Mouse (Mus musculus) heart, postnatal 25 days (tissue): ENCODE results near the gene Gpc4. TPM values are rescaled to one million over a fixed set of nuclear protein-coding genes. Genes with fewer than 3 reads are reported as not detected.

Experiments used
- DNase-seq: peaks from one replicate; pipeline ENCODE4 v3.0.0; 2022; ENCODE audit warnings: low spot score
- intact Hi-C: fragments of 180-260 bp; cut with DNase I; formaldehyde crosslinking; loops from one replicate; pipeline ENCODE4 v1.15.1; 2025
- total RNA-seq, 2 experiments: library from RNA; stranded (reverse); gene quantifications; 2 replicates each; pipeline ENCODE4 v1.2.3; 2021

Gene Gpc4
- total RNA-seq, result 10 to 100 TPM; 43.0 to 44.4 TPM

DNA sequence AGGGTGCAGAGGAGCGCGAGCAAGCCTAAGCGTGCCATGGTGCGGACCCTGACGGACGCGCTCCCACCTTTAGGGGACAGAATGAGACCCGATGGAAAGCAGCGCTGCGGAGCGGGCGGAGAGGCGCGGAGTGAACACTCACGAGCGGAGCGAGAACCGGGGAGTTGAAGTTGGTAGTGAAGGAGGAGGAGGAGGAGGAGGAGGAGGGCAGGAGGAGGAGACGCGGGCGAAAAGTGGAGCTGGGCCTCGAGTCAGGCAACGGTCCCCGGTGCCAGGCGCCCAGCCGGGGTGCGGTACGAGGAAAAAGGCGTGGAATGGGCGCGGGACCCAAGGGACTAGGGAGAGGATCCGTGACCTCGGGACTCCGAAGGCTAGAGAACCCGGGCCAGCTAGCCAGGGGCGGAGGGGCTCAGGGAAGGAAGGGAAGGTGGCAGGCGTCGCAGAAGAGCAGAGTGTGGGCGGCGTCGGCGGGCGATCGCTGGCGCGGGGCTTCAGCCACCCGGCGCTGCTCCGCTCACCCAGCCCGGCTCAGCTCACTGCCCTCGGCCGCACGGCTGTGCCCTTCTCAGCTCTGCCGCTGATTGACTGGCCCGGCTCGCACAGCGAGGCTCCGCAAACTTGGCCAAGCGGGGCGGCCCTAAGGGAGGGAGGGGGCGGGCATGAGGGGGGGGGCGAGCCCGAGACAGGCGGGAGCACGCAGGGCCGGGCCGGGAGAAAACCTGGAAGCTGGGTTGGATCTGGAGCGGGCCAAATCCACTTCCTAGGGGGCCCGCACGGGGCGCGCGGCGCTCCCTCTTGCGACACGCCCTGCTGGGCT is at the start of gene Gpc4:
Gene Gpc4, minus strand, starts transcription at position 515 of the 817 bp plus-strand sequence.
- intact Hi-C loops, result loop anchor here (5.0 kb wide), 2 partner anchors 48 to 207 kb away; no protein-coding TSS in a partner anchor
- peak; percentile 54 for DNase-seq

DNA sequence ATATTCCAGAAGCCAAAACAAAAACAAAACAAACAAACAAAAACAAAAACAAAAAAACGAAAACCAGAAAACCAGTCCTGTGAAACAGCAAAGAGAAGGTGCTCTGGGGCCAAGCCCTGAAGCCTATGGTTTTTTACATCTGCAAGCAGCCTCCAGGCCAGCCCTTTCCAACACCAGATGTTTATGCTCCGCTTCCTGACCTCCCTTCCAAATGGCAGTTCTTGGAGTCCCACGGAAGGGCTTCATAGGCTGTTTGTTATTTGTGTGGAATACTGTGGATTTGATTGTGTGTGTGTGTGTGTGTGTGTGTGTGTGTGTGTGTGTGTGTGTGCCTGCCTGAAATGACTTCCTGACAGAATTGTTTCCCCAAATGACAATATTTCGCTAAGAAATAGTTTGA is 47.8 kb upstream of the Gpc4 start:
- intact Hi-C loops, result no loop called here
- no peak for DNase-seq

DNA sequence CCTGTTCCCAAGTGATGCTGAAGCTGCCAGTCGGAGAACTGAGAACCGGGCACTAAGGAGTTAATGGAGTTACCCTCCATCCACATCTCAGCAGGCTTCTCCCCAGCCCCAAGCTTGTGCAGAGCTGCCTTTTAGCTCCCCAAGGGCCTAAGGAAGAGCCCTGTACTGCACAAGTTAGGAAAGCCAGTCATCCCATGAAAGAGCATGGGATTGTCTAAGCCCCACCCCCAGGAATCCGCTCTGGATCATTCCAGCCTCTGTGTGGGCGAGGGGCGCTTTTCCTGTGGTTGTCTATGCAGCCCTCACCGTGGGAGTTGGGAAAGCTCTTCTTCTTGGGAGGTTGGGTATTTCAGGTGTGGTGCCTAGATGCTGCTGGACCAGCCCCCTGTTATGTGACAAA is 34.8 kb upstream of the Gpc4 start:
- DNase-seq, result no peak
- intact Hi-C loops, result no loop called here

DNA sequence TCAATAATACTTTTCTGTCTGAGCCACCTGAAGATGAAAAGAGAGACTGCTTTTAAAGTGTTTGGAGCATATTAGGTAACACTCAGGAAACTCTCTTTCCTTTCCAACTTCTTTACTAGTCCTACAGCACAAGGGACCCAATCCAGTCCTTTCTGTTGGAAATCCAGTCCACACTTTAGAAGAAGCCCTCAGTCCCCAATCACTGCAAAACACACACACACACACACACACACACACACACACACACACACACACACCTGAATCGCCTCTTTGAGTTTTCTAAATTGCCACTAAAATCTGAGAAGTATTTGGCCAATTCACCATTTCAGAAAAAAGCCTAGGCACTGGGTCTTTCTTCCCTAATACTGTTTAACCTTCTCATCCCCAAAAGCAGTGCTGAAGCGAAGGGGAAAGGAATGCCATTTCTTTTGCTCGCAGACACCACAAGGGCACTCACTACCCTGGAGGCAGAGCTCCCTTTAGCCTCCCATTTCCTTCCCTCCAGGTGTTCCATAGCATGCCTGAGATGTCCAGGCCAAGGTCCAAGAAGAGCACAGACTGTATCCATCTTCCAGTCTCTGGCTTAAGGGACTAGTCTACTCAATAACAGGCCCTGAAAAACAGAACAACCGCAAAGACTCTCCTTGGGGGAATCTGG is 28.4 kb upstream of the Gpc4 start:
- DNase-seq, result no peak
- intact Hi-C loops, result no loop called here

DNA sequence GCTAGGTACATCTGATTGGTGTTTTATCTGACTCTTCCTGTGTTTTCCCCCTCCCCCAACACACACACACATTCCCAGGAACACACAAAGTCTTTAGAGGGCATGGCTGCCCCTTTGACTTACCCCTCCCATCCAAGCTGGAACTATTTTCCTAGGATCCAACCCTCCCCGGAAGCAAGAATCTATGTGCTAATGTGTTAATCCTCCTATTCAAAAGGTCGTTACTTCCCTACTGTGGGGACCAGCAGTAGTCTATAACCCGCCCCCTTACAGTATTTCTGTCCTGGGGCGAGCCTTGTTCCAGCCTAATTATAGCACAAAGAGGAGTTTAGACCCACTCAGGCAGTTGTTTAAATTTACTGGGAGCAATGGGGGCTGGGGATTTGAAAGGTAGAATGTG is 24.0 kb upstream of the Gpc4 start:
- intact Hi-C loops, result no loop called here
- DNase-seq, result no peak

DNA sequence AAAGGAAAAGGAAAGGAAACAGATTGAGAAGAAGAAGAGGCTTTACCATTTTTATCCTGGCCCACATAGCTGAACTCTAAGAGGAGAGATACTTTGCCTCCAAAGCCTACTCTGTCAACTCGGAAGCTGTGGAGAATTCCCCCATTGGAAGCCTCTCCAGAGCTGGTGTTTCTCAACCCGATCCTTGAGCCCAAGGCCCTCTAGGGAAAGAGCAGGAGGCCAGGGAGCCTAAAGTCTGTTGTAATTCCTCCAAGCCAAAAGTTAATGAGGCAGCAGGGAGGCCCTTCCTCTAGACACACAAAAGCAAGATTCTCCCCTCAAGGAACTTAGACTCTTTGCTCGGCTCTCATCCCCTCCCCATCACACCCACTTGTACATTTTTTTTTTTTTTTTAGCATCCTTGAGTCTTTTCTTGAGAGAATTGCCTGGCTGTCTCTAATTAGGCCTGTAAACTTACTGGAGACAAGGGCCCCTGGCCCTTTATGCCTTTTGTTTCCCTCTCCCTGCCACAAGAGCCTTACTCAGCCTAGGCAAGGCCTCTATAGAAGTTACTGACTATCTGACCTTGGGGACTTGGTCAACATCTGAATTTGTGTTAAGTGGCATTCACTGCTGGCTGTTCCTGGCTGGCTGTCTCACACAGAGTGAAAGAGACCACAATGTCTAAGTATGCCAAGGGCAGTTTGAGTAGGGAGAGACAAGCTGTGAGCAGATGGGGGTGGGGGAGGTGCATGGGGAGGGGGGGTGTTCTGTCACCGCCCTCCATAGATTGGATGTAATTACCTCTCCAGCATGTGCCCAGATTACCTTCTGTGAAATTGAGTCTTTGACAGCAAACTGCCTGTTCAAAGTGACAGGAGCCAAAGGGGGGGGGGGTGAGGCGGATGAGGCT is 18.7 kb upstream of the Gpc4 start:
- no peak for DNase-seq
- intact Hi-C loops, result no loop called here

DNA sequence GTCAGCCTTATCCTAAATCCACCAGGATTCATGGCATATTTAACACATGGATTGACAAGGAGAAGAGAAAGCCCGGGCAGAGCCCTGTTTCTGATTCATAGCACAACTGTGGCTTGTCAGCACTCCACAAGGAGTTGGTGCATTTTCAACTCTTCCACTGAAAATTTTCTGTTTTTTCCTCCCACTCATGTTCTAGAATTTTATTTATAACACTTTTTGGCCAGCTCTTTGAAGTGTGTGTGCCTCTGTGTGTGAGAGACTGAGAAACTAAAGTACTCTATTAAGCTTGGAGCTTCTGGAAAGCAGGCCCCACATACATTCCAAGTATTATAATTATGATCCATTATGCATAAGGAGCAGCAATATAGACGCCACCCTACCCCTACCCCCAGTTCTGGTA is 16.3 kb upstream of the Gpc4 start:
- no peak for DNase-seq
- intact Hi-C loops, result no loop called here

DNA sequence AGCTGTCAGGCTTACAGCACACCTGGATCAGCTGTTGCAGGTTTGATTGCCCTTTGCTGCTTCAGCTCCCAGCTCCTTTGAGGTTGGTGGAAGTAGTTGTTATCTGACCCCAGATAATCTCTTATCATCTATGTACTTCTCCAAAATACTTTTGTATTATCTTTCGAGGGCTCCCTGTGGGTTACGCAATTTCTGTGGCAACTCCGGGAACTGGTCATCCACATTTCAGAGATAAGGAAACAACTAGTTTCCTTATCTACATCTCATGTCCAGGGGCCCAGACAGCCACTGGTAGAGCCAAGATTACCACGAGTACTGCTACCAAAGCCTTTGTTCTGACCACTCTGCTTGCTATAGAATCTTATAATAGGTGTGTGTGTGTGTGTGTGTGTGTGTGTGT is 12.0 kb upstream of the Gpc4 start:
- intact Hi-C loops, result no loop called here

DNA sequence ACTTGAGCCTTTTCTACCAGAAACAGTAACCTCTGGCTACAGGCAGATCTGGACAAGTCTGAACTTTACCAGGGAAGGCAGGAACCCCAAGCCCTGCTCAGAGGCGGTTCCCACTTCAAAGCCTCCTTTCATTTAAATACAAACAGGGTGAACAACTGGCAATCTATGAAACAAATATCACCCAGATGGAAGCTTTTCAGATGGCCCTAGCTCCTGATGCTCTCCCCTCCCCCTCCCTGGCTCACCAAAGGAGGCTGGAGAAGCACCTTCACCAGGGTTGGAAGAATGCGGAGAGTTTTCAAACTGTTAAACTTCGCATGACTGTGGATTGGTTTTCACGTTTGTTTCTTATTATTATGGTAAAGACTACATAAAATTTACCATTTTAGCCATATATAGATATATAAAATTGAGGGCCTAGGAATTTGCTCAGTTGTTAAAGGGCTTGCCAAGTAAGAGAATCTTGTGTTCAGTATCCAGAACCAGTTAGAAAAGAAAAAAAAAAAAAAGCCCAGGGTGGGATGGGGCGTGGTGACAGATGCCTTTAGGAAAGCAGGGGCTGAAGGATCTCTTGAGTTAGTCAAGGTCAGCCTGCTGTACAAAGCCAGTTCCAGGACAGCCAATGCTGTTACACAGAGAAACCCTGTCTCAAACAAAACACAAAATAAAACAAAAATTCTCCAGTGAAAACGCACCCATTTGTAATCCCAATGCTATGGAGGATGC is 2.6 kb upstream of the Gpc4 start:
- intact Hi-C loops, result no loop called here
- no peak for DNase-seq

More for the DNA sequence above, 12.0 kb upstream of the Gpc4 start:
- no peak for DNase-seq

DNA sequence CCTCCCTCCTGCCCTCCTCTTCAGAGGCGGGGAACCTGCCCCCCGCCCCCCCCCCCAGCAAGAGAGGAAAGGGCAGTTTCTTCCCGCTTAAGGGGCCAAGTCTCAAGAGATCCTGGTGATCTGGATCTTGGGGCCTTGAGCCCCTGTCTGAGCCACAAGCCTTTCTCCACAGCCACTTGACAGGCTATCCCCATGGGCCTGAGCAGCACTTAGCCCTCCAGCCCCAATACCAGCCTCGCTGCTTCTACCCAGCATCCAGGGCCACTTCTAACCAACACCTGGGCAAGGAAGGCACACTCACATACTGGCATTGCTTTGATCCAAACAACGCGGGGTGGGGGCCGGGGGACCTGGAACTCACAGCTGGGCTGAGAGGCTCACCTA is 495 bp upstream of the Gpc4 start:
- no peak for DNase-seq
- intact Hi-C loops, result no loop called here

DNA sequence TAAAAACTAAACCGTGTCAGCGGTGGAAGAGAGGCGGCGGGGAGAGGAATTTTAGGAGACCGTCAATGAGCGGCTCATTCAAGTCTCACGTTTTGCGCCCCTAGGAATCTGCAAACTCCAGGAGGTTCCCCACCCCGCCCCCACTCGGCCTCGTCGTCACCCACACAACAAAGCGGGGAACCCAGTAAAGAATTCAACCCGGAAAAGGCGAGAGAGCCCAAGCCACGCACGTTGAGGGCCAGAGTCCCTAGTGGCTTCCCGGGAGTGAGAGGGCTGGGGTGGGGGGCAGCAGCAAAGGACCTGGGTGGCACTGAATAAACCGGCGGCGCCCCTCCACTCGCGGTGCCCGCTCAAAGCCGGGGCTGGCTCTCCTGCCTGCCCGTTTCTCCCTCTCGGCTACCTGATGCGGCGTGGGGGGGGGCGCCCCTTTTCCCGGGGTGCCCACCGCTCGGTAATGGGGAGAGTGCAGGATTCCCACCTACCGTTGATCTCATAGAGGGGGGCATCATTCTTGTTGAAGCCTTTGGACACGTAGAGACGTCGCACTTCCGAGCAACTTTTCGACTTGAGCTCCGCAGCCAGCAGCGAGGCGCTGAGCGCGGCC is 816 bp downstream of the Gpc4 start:
- no peak for DNase-seq

DNA sequence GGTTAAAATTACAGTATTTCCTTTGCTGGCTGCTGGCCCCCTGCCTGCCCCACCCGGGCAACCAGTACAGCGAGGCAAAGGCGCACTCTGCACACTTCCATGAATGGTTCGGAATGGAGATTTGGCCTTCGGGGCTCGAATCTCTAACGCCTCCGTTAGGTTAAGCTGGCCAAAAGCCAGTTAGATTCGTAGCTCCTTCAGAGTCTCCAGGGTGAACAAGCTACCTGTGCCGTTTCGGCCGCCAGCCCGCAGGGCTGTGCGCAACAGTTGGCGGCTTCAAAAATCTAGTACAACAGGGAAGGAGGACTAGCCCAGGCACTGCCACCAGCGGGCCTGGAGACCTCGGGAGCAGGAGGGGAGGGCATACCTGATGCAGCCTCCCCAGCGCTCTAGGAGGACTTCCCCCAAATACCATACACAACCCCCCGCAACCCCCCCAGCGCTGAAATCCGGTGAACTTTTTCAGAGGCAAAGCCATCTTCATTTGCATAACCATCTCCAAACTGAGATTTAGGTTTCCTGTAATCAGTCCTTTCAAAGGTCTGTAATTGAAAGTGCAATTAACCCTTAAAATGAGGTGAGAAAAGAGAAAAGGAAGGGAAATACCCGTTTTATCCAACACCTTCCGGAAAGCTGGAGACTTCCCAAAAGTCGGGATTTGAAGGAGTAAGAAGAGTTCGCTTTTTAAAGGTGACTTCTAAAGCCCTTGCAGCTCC is 1.5 kb downstream of the Gpc4 start:
- DNase-seq, result no peak
- intact Hi-C loops, result loop anchor here (2.0 to 5.0 kb wide), 3 partner anchors 46 to 1145 kb away; partner anchors contain the start of gene Rap2c

More for the DNA sequence above, 816 bp downstream of the Gpc4 start:
- intact Hi-C loops, result loop anchor here (5.0 kb wide), 2 partner anchors 47 to 208 kb away; no protein-coding TSS in a partner anchor

DNA sequence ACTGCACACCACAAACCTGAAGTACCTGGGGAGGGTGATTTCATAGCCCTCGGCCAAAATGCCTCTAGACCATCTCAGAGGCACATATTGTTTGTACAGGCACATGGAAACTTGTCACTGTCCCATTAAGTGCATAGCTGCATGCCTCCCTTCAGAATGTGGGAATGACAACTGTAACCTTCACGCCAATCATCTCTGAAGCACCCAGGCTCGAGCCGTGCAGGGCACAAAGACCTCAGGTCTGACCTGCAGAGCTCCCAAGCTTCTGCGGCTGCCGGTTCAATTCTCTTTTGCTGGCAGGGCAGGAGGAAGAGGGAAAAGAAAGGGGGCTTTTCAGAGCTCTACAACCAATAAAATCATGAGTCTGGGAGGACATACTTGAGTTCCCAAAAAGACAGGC is 2.3 kb downstream of the Gpc4 start:
- intact Hi-C loops, result loop anchor here (2.0 to 5.0 kb wide), 3 partner anchors 45 to 1144 kb away; partner anchors contain the start of gene Rap2c
- no peak for DNase-seq

DNA sequence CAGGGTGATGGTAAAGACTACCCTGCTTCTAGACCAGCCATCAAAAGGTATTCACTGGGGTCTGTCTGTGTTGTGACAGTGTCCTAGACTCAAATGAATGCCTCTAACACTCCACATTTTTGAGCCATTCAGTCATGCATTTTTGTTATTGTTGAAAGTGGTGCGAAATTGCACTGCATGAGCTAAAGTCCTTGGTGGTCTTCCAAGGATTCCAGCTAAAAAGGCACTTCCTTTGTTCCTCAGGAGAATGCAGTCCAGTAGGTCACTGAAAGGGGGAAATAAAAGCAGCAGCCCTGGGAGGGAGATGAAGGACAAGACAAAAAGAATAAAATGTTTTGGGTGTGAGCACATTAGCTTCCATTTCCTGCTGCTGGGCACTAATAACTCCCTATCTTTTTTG is 2.8 kb downstream of the Gpc4 start:
- intact Hi-C loops, result loop anchor here (2.0 to 5.0 kb wide), 3 partner anchors 45 to 1143 kb away; partner anchors contain the start of gene Rap2c

DNA sequence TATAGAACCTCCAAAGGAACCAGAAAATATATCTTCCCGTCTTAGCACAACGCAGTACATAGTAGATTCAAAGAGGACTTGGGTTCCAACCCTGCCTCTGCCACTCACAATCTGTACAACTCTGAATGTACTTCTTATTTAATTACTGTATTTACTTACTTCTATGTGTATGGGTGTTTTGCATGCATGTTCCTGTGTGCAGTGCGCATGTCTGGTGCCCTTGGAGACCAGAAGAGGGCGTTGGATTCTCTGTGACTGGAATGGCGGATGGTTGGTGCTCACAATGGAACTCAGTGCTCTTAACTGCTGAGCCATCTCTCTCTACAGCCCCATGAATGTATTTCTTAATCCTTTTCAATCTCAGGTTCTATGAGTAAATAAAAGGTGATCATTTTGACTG is 5.4 kb downstream of the Gpc4 start:
- DNase-seq, result no peak
- intact Hi-C loops, result loop anchor here (5.0 kb wide), 2 partner anchors 42 to 213 kb away; no protein-coding TSS in a partner anchor

More for the DNA sequence above, 2.8 kb downstream of the Gpc4 start:
- DNase-seq, result no peak

DNA sequence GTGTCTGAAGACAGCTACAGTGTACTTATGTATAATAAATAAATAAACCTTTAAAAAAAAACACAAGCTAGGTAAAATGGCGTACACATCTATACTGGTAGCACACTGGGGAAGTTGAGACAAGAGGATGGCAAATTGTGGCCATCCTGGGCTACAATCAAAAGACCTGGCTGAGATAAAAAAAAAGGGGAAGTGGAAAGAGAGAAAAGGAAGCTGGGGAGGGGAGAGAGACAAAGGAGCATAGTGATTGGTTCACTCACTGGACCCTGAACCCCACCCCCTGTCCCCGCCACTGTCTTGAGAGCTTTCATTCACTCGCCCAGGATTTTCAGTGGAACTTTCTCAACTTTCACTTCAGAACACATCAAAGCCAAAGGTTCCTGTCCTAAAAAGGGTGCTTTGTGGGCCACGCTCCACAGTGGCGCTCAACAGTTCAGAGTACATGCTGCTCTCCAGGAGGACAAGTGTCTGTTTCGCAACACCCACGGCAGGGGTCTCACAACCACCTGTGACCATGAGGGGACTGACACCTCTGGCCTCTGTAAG is 9.6 kb downstream of the Gpc4 start:
- no peak for DNase-seq
- intact Hi-C loops, result no loop called here

DNA sequence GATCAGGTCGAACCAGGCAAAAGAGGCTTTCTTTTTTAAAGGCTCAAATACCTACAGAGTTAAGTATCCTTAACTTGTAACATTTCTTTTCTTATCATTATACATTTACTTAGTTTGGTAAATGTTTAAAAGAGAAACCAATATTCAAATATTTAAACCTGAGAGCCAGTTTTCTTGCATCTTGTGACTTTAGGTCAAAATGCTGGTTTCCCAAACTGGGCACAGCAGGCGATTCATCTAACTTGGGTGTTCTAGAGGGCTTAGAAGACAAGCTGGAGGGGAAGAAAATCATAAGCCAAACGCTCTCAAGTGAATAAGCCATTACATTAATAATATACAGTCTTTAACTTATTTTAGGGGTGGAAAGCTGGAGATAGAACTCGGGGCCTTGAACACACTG is 10.2 kb downstream of the Gpc4 start:
- DNase-seq, result no peak
- intact Hi-C loops, result no loop called here

DNA sequence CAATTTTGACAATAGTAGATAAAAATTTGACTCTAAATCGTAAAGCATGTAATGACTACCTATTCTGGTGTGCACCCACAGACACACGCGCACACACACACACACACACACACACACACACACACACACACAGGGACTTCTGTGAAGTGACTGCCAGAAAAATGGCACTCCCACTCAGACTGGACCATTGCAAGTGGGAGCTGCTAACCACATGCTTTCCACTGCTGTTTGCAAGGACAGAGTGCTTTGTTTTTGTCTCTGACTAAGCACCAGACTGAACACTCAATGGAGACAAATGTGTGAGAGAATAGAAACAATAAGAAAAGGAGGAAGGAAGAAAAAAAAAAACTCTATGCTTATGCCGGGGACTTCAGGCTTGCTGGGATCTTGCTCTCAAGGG is 11.6 kb downstream of the Gpc4 start:
- no peak for DNase-seq
- intact Hi-C loops, result no loop called here
